Mouse (Mus musculus) lung, embryonic 15.5 days (tissue): Measurements from ENCODE around the gene Adgre4. TPM values are rescaled to one million over a fixed set of nuclear protein-coding genes. Genes with fewer than 3 reads are reported as not detected.
"Not testable (repeated sequence)": the region's sequence is repeated elsewhere in the genome, so short reads cannot be mapped to it uniquely, and the experiment has no call there.

Experiments
- ATAC-seq: fragments of 200-750 bp; cut with Nextera tagmentation; 2 replicates; pipeline ENCODE4 v1.8.0; 2017; ENCODE audit warnings: moderate number of reproducible peaks, borderline replicate concordance; ENCODE audit not compliant: low FRiP score, low TSS enrichment; ENCODE audit errors: extremely low read depth
- H3K27ac ChIP-seq: fragments of 300-500 bp; sonication (generic); 2 replicates; pipeline ENCODE4 v1.5.1; 2015; ENCODE audit warnings: moderate library complexity, mild to moderate bottlenecking, inconsistent platforms
- H3K27me3 ChIP-seq: fragments of 300-500 bp; sonication (generic); 2 replicates; pipeline ENCODE4 v1.6.1; 2015; ENCODE audit warnings: inconsistent platforms
- H3K36me3 ChIP-seq: fragments of 300-500 bp; sonication (generic); 2 replicates; pipeline ENCODE4 v1.6.1; 2015; ENCODE audit warnings: inconsistent platforms
- H3K4me1 ChIP-seq: fragments of 300-500 bp; sonication (generic); 2 replicates; pipeline ENCODE4 v1.6.1; 2015; ENCODE audit warnings: inconsistent platforms
- H3K4me2 ChIP-seq: fragments of 300-500 bp; sonication (generic); 2 replicates; pipeline ENCODE4 v1.6.1; 2015; ENCODE audit warnings: inconsistent platforms, mild to moderate bottlenecking, moderate library complexity
- H3K4me3 ChIP-seq: fragments of 300-500 bp; sonication (generic); 2 replicates; pipeline ENCODE4 v1.5.1; 2015; ENCODE audit warnings: mild to moderate bottlenecking, inconsistent platforms
- H3K9ac ChIP-seq: fragments of 300-500 bp; sonication (generic); 2 replicates; pipeline ENCODE4 v1.6.1; 2015; ENCODE audit warnings: inconsistent platforms
- H3K9me3 ChIP-seq: fragments of 300-500 bp; sonication (generic); 2 replicates; pipeline ENCODE4 v1.6.1; 2016; ENCODE audit warnings: inconsistent platforms
- WGBS: fragments of 180-500 bp; shearing (Covaris S2); methylation state at CpG from one replicate; pipeline ENCODE4 v1.1.7; 2015; 5-methylcytosine and 5-hydroxymethylcytosine counted together
- polyA plus RNA-seq: library from polyadenylated mRNA; unstranded; fragments of >200 nt; fragmentation: Nextera tagmentation; extraction: Ambion mirVana; gene quantifications from 2 replicates; pipeline ENCODE4 v1.2.1, GENCODE M21; 2015

Adgre4 gene
- polyA plus RNA-seq, 1 experiment from 2014 or later = 0.27 TPM

DNA sequence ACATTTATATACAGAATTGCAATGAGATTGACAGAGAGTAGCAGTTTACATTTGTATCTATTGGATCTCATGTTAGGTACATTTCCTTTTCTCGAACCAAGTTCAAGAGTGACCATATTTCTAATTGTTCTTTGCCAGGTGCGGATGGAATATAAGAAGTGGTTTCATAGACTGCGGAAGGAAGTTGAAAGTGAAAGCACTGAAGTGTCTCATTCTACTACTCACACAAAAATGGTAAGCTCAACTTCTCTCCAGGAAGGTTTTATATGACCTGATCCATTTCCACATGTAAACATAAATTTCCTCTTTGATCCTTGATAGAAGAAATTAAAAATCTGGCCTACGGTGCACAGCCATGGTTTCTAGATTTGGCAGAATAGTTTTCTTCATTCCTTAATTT lies 93.3 kb downstream of the Adgre4 start:
- no peaks in the 10 kb centered on the region for H3K9me3 ChIP-seq
- H3K36me3 ChIP-seq = no peaks in the 10 kb centered on the region
- no peak overlapping the region for H3K9ac ChIP-seq
- H3K4me2 ChIP-seq = no peak overlapping the region
- H3K4me3 ChIP-seq = no peak overlapping the region
- 82% methylated on average over 4 of the region's 4 CpGs for WGBS
- H3K27me3 ChIP-seq = no peaks in the 10 kb centered on the region
- H3K4me1 ChIP-seq = no peaks in the 10 kb centered on the region
- H3K27ac ChIP-seq = no peak overlapping the region
- no peak for ATAC-seq

DNA sequence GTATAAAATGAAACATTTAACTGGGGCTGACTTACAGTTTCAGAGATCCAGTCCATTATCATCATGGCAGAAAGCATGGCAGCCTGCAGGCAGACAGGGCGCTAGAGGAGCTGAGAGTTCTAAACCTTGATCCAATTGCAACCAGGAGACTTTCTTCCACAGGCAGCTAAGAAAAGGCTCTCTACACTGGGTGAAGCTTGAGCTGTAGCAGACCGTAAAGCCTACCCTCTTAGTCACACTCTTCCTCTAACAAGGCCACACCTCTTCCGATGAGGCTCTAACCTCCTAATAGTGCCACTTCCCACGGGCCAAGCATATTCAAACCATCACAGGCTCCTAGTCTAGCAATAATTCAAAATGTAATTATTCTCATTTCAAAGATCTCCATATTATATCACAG lies 127.4 kb downstream of the Adgre4 start:
- no peak overlapping the region for H3K27ac ChIP-seq
- 89% methylated on average over 4 of the region's 4 CpGs for WGBS
- no peak for ATAC-seq
- H3K4me1 ChIP-seq = peaks cover 16% of the 10 kb centered on the region
- no peaks in the 10 kb centered on the region for H3K36me3 ChIP-seq
- no peaks in the 10 kb centered on the region for H3K9me3 ChIP-seq
- no peak overlapping the region; the same call in 1 of the 2 replicates for H3K4me2 ChIP-seq
- H3K4me3 ChIP-seq = no peak overlapping the region
- no peak overlapping the region for H3K9ac ChIP-seq
- H3K27me3 ChIP-seq = no peaks in the 10 kb centered on the region

DNA sequence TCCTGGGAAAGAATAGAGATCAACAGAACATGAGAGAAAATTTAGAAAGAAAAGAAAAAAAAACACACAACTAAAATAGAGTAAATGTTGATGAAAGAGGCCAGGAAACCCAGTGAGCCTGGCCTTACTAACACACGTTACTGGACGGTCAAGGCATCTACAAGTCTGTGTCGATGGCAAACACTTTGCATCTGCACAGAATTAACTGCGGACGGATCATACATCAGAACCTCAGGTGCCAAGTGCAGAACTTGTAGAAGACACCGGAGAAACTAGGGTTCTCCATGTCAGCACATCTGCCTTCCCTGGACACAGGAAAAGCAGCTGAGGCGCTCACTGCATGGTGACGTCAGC lies 128.5 kb downstream of the Adgre4 start:
- peaks cover 16% of the 10 kb centered on the region for H3K4me1 ChIP-seq
- not testable (repeated sequence) for H3K36me3 ChIP-seq
- under 1% methylated on average over 6 of the region's 8 CpGs for WGBS

DNA sequence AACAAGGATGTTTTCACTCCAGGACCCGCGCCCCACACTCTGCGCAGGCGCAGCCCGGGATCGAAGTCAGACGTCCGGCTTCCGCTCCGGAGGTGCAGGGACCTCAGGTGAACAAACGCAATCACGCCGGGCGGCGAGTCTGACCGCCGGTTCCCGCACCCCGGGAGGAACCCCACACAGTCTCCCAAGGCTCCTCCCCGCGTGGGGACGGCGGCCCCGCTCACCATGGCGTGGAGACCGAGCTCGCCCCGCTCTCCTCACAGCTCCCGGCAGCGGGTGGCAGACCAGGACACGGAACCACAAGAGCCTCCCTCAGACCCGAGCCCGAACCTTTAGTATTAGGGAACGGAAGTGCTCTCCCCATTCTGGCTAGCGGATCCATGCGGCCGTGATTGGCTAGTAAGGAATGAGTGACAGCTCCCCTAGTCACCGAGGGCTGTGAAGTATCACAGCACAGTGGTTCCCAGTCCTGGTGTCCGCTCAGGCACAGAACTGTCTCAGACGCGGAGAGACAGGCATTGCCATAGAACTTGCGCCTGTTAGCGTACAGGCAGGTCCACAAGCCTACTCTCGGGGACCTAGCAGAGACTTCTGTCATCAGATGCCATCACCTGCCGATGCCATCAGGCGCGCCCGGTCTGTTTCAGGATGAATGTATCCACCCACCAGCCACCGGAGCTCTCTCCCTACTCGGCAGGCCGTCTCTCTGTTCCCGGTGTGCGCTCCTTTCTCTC lies 129.0 kb downstream of the Adgre4 start, which contains the start of gene Zfp119a:
TSS of gene Zfp119a (minus strand) at position 295 of the 734 bp plus-strand sequence.
- Histone ChIP-seq H3K4me2 (peak within 1 kb of the TSS; percentile 64), H3K27ac (peak within 1 kb of the TSS; percentile 73), H3K4me3 (peak within 1 kb of the TSS; percentile 54), H3K4me1 (peaks cover 16% of the 10 kb centered on the region), H3K9ac (peak within 1 kb of the TSS; percentile 55)
- peak; percentile 100 for ATAC-seq
- not testable (repeated sequence) for H3K27me3 ChIP-seq, H3K36me3 ChIP-seq, H3K9me3 ChIP-seq
- WGBS = under 1% methylated on average over 42 of the region's 53 CpGs

More for the DNA sequence above, 128.5 kb downstream of the Adgre4 start:
- peak overlapping the region; percentile 73 for H3K27ac ChIP-seq
- not testable (repeated sequence) for ATAC-seq, H3K9me3 ChIP-seq, H3K27me3 ChIP-seq
- H3K9ac ChIP-seq = peak overlapping the region; percentile 46
- H3K4me3 ChIP-seq = peak overlapping the region; percentile 54
- H3K4me2 ChIP-seq = peak overlapping the region; percentile 63

DNA sequence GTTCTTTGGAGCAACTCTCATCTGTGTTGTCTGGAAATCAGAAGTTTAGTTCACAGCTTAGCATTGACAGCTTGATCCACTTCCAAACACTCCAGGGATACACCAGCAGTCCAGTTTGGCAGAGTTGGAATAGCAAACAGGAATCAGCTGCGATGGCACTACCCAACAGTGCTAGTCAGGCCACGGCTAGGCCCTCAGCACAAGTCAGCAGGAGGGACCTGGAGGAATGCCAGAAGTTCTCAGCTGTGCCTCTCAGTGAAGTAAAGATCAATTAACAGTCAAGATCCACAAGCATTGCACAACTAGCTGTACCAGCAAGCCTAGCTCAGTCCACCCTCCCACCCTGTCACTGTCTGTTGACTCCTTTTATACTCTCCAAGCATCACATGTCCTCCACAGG lies 133.8 kb downstream of the Adgre4 start:
- ATAC-seq = no peak
- no peak overlapping the region for H3K4me3 ChIP-seq
- 48% methylated on average over 2 of the region's 2 CpGs for WGBS
- H3K9me3 ChIP-seq = no peaks in the 10 kb centered on the region
- no peak overlapping the region for H3K9ac ChIP-seq
- no peak overlapping the region for H3K4me2 ChIP-seq
- H3K27me3 ChIP-seq = peaks cover 3% of the 10 kb centered on the region; the same call in 1 of the 2 replicates
- H3K36me3 ChIP-seq = no peaks in the 10 kb centered on the region
- H3K27ac ChIP-seq = no peak overlapping the region
- 0 out of 2 replicates have a peak, but pooled peaks cover 4% of the 10 kb centered on the region for H3K4me1 ChIP-seq

DNA sequence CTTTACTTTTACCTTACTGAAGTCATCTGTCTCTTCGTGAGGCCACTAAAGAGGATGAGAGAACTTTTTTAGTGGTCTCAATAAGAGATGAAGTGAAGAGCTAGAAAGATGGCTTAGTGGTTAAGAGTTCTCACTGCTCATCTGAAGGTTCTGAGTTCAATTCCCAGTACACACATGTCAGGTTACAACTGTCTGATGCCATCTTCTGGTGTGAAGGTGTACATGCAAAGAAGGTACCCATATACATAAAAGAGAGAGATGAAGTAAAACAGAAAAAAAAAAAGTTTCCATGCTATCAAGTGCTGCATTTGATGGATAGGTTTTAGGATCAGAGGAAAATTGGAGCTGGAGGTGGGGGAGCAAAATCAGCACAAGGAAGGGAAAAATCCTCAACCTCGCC lies 135.1 kb downstream of the Adgre4 start:
- no peaks in the 10 kb centered on the region for H3K36me3 ChIP-seq
- 39% methylated on average over 2 of the region's 2 CpGs for WGBS
- ATAC-seq = no peak
- H3K9ac ChIP-seq = no peak overlapping the region
- H3K27ac ChIP-seq = no peak overlapping the region
- no peaks in the 10 kb centered on the region for H3K4me1 ChIP-seq
- no peaks in the 10 kb centered on the region for H3K9me3 ChIP-seq
- peaks cover 3% of the 10 kb centered on the region; the same call in 1 of the 2 replicates for H3K27me3 ChIP-seq
- H3K4me3 ChIP-seq = no peak overlapping the region
- H3K4me2 ChIP-seq = no peak overlapping the region

DNA sequence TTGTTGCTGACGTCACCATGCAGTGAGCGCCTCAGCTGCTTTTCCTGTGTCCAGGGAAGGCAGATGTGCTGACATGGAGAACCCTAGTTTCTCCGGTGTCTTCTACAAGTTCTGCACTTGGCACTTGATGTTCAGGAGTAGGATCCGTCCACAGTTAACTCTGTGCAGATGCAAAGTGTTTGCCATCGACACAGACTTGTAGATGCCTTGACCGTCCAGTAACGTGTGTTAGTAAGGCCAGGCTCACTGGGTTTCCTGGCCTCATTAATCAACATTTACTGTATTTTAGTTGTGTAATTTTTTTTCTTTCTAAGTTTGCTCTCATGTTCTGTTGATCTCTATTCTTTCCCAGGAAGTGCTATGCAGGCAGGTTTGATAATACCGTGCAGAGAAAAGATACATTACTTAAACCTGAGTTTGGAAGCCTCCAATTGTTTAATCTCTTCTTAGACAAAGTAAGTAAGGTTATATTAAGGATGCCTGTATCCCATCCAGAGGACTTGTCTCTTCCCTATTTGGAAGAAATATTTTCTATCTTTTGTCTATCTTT lies 142.7 kb downstream of the Adgre4 start:
- 7% methylated on average over 6 of the region's 8 CpGs for WGBS
- not testable (repeated sequence) for ATAC-seq, H3K36me3 ChIP-seq, H3K9me3 ChIP-seq, H3K4me1 ChIP-seq, H3K27me3 ChIP-seq
- peak overlapping the region; percentile 55 for H3K4me3 ChIP-seq
- peak overlapping the region; percentile 53 for H3K4me2 ChIP-seq
- peak overlapping the region; percentile 16; the same call in 1 of the 2 replicates for H3K27ac ChIP-seq
- H3K9ac ChIP-seq = peak overlapping the region; percentile 22; the same call in 1 of the 2 replicates

DNA sequence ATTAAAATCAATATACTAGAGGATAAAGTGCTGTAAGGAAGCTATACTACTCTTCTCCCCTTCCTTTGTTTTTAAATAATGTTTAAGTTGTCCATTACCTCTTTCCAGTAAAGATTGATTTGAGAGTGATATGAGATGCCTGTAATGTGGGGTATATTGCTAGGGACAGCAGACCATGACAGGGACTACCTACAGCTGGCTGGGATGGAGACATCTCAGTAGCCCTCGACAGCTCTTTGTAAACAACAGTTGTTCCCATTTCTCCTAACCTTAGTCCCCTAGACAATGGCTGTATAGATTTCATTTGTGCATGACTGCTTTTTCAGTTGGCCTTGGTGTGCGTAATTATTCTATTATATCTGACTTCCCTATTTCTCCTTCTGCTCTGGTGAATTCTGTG lies 153.3 kb downstream of the Adgre4 start:
- Histone ChIP-seq H3K36me3 (peaks cover 5% of the 10 kb centered on the region), H3K9ac (no peak overlapping the region), H3K27me3 (no peaks in the 10 kb centered on the region), H3K9me3 (0 out of 2 replicates have a peak, but pooled peaks cover 2% of the 10 kb centered on the region), H3K4me2 (no peak overlapping the region), H3K4me3 (no peak overlapping the region), H3K27ac (no peak overlapping the region), H3K4me1 (no peaks in the 10 kb centered on the region)
- ATAC-seq = no peak
- 55% methylated on average over 2 of the region's 2 CpGs for WGBS

Other genes with a start within 250 kb of the Adgre4 start
- gene Vmn2r118, start 124.8 kb upstream of the Adgre4 start, polyA plus RNA-seq = not detected in 2 replicates
- 8.1 and 8.8 TPM in 2 replicates for gene Pot1b, start 37.4 kb upstream of the Adgre4 start, polyA plus RNA-seq
- gene Zfp119a, start 128.9 kb downstream of the Adgre4 start, polyA plus RNA-seq = 8.5 and 9.1 TPM in 2 replicates
- gene Zfp959, start 142.1 kb downstream of the Adgre4 start, polyA plus RNA-seq = 12.2 and 13.4 TPM in 2 replicates
- gene Zfp119b, start 199.5 kb downstream of the Adgre4 start, polyA plus RNA-seq = 6.7 and 6.8 TPM in 2 replicates
- gene Ebi3, start 202.7 kb downstream of the Adgre4 start, polyA plus RNA-seq = 1.4 and 2.1 TPM in 2 replicates
- gene Yju2, start 209.1 kb downstream of the Adgre4 start, polyA plus RNA-seq = 26.4 and 28.3 TPM in 2 replicates
- 6.7 and 8.3 TPM in 2 replicates for gene Shd, start 220.5 kb downstream of the Adgre4 start, polyA plus RNA-seq
- 7.7 and 8.1 TPM in 2 replicates for gene Fsd1, start 236.5 kb downstream of the Adgre4 start, polyA plus RNA-seq